Mouse (Mus musculus): Measurements from ENCODE around the gene Stk39.
"Not testable (repeated sequence)": the region's sequence is repeated elsewhere in the genome, so short reads cannot be mapped to it uniquely, and the experiment has no call there.

Gene Stk39

GRCm38 (mm10) chr2:68244556-68244955, 227.5 kb downstream of the Stk39 start:
- no peak for DNase-seq (ENCODE audit: extremely low read depth, low read depth, low spot score)

GRCm38 (mm10) chr2:68243879-68244553, 228.1 kb downstream of the Stk39 start:
- DNase-seq (ENCODE audit: extremely low read depth, low read depth, low spot score): no peak

- DNase-seq (ENCODE audit: extremely low read depth, low read depth, low spot score): no peak
Observed at GRCm38 (mm10) chr2:68243273-68243672, 228.8 kb downstream of the Stk39 start.

- DNase-seq (ENCODE audit: extremely low read depth, low read depth, low spot score): no peak
Observed at GRCm38 (mm10) chr2:68242069-68242468, 230.0 kb downstream of the Stk39 start.

- DNase-seq (ENCODE audit: extremely low read depth, low read depth, low spot score): no peak
Observed at GRCm38 (mm10) chr2:68241640-68242039, 230.4 kb downstream of the Stk39 start.

GRCm38 (mm10) chr2:68239415-68239814, 232.7 kb downstream of the Stk39 start:
- not testable (repeated sequence) for DNase-seq (ENCODE audit: extremely low read depth, low read depth, low spot score)

- no peak for DNase-seq (ENCODE audit: extremely low read depth, low read depth, low spot score)
Observed at GRCm38 (mm10) chr2:68232929-68233328, 239.1 kb downstream of the Stk39 start.

GRCm38 (mm10) chr2:68229872-68230271, 242.2 kb downstream of the Stk39 start:
- DNase-seq (ENCODE audit: extremely low read depth, low read depth, low spot score): no peak

GRCm38 (mm10) chr2:68229081-68229480, 243.0 kb downstream of the Stk39 start:
- DNase-seq (ENCODE audit: extremely low read depth, low read depth, low spot score): no peak

GRCm38 (mm10) chr2:68222227-68222873, 249.7 kb downstream of the Stk39 start:
- DNase-seq (ENCODE audit: extremely low read depth, low read depth, low spot score): no peak

GRCm38 (mm10) chr2:68221226-68221625, 250.8 kb downstream of the Stk39 start:
- DNase-seq (ENCODE audit: extremely low read depth, low read depth, low spot score): no peak

GRCm38 (mm10) chr2:68219823-68220222, 252.2 kb downstream of the Stk39 start:
- no peak for DNase-seq (ENCODE audit: extremely low read depth, low read depth, low spot score)

- no peak for DNase-seq (ENCODE audit: extremely low read depth, low read depth, low spot score)
Observed at GRCm38 (mm10) chr2:68215176-68215575, 256.9 kb downstream of the Stk39 start.

GRCm38 (mm10) chr2:68214400-68214799, 257.7 kb downstream of the Stk39 start:
- no peak for DNase-seq (ENCODE audit: extremely low read depth, low read depth, low spot score)

GRCm38 (mm10) chr2:68211443-68211842, 260.6 kb downstream of the Stk39 start:
- DNase-seq (ENCODE audit: extremely low read depth, low read depth, low spot score): no peak

GRCm38 (mm10) chr2:68196245-68196644, 275.8 kb downstream of the Stk39 start:
- DNase-seq (ENCODE audit: extremely low read depth, low read depth, low spot score): no peak

GRCm38 (mm10) chr2:68194444-68194843, 277.6 kb downstream of the Stk39 start:
- DNase-seq (ENCODE audit: extremely low read depth, low read depth, low spot score): no peak

- DNase-seq (ENCODE audit: extremely low read depth, low read depth, low spot score): no peak
Observed at GRCm38 (mm10) chr2:68193465-68193837, 278.6 kb downstream of the Stk39 start.

- DNase-seq (ENCODE audit: extremely low read depth, low read depth, low spot score): no peak
Observed at GRCm38 (mm10) chr2:68192605-68193464, 279.2 kb downstream of the Stk39 start.

- DNase-seq (ENCODE audit: extremely low read depth, low read depth, low spot score): no peak
Observed at GRCm38 (mm10) chr2:68176425-68176824, 295.6 kb downstream of the Stk39 start.

GRCm38 (mm10) chr2:68171306-68171705, 300.8 kb downstream of the Stk39 start:
- DNase-seq (ENCODE audit: extremely low read depth, low read depth, low spot score): no peak

- no peak for DNase-seq (ENCODE audit: extremely low read depth, low read depth, low spot score)
Observed at GRCm38 (mm10) chr2:68162012-68162411, 310.1 kb downstream of the Stk39 start.
